Mouse (Mus musculus): ENCODE results near the gene Cmas. TPM values are rescaled to one million over a fixed set of nuclear protein-coding genes. Genes with fewer than 3 reads are reported as not detected.
A peak's percentile ranks its signal among the peaks of the same experiment; 100 is the strongest.

Gene Cmas
- polyA plus RNA-seq (2012; rRNA removed): 85.3 and 88.2 TPM in 2 replicates

DNA sequence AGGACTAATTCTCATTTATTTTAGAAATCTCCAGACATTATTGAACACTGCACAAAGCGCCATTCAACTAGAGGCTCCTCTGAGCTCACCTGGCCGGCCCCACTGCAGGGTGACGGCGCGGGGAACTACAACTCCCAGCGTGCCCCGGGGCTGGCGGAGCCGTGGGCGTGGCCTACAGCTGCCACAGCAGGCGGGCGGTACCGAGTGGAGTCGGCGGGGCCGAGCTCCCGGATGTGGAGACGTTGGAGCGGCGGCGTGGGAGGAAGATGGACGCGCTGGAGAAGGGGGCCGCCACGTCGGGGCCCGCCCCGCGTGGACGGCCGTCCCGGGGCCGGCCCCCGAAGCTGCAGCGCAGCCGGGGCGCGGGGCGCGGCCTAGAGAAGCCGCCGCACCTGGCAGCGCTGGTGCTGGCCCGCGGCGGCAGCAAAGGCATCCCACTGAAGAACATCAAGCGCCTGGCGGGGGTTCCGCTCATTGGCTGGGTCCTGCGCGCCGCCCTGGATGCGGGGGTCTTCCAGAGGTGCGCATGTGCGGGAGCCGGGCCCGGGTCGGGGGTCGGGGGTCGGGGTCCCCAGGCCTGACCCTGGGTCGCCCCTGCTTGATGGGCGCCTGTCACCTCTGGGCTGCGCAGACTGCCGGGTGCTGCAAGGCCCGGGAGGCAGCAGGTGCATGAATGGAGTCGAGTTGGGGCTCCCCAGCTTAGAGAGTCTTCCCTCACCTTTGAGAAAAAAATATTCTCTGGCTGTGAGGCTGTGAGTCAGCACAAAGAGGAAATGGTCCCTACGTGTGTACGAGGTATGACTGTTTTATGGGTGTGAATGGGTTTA, at the start of gene Cmas:
TSS of gene Cmas (plus strand) at position 180 of the 827 bp plus-strand sequence.
- peak; percentile 85 to 94 for DNase-seq (ENCODE audit: extremely low spot score in 1 of 2, low spot score in 1 of 2)

DNA sequence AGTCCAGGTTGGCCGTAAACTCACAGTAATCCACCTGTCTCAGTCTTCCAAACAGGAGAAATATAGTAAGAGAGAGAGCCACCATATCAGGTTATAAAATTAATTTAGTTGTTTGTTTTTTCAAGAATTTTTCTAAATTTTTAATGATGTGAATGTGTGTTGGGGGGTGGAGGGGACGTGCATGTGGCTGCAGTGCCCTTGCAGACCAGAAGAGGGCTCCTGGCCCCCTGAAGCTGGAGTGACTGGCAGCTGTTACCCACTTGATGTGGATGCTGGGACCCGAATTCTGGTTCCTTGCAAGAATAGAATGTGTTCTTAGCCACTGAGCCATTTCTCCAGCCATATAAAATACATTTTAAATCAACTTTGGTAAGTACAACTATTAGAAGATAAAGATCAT, 49.8 kb upstream of the Cmas start:
- DNase-seq (ENCODE audit: extremely low spot score in 1 of 2, low spot score in 1 of 2): no peak

DNA sequence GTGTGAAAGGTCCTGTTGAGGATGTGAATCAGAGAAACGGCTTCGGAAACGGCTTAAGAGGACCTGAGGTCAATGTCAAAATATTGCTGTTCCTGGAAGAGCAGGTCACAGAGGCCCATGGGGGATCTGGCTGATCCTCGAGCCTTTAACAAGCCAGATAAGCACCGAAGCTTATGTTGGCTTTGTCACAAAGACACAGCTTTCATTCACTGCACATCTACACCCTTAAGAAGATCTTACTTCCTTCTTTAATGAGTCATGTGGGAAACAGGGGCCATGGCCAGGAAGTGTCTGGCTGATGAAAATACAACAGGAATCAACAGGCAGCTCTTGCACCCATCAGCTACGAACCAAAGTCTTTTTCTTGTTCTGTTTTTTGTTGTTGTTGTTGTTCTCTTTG, 48.1 kb upstream of the Cmas start:
- no peak for DNase-seq (ENCODE audit: extremely low spot score in 1 of 2, low spot score in 1 of 2)

DNA sequence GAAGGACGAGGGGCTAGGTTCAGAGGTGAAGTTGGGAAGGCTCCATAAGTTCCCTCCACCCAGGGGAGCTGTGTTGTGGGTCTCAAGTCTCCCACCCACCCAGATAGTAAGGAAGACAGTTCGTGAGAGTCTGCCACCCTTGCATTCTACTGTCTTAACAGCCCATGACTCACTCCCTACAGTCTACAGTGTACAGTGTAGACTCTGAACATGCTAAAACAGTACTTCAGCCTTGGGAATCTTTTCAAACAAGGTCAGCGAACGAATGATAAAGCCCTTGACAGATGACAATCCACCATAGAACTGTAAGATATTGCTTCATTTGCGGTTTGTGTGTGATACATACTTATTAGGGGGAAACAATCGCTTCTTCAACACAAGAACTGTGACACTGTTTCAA, 45.8 kb upstream of the Cmas start:
- no peak for DNase-seq (ENCODE audit: extremely low spot score in 1 of 2, low spot score in 1 of 2)

DNA sequence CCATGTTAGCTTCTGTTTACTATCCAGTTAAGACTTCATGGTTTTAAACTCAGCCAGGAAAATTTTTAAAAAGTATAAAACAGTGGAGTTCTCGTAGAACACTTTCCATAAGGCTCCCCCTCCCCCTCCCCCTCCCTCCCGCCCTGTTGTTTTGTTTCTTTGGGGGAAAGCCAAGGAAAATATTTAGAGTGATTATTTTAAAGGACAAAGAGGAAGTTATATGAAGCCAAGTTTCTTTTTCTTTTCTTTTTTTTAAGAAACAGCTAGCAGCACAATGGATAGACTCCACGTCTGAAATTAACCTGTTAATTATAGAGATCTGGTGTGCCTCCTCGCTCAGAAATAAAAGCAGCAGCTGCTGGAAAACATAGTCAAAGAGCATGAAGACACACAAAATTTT, 45.4 kb upstream of the Cmas start:
- no peak for DNase-seq (ENCODE audit: extremely low spot score in 1 of 2, low spot score in 1 of 2)

DNA sequence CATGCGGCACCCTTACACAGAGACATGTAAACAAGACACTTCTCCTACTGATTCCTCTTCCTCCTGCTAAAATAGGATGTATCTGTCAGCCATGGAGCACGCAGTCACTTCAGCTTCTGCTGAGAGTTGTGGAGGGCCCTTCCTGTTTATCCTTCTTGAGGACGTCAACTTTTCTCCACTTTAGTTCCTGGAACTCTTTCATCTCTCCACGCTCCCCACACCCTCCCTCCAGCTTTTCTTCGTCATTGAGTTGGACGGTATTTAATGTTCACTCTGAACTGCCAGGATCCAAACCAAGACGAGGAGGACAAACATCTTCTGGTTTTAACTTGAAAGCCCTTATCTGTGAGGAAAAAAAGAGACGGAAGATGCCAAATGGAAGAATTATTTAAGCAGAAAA, 41.5 kb upstream of the Cmas start:
- DNase-seq (ENCODE audit: extremely low spot score in 1 of 2, low spot score in 1 of 2): no peak

DNA sequence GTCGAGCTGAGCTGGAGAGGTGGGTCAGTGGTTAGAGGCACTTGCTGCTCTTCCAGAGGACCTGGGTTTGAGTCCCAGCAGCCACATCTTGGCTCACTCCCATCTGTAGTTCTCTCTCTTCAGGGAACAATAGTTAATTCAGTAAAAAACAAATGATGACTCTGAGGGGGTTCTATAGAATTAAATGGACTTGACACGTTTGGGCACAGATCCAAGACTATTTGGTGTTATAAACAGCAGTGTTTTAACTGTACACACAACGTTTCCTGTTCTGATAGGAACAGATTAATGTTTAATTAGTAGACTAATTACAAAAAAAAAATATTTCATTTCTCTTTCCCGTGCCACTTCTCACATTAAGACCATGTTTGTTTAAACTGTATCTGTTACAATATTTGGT, 39.3 kb upstream of the Cmas start:
- no peak for DNase-seq (ENCODE audit: extremely low spot score in 1 of 2, low spot score in 1 of 2)

DNA sequence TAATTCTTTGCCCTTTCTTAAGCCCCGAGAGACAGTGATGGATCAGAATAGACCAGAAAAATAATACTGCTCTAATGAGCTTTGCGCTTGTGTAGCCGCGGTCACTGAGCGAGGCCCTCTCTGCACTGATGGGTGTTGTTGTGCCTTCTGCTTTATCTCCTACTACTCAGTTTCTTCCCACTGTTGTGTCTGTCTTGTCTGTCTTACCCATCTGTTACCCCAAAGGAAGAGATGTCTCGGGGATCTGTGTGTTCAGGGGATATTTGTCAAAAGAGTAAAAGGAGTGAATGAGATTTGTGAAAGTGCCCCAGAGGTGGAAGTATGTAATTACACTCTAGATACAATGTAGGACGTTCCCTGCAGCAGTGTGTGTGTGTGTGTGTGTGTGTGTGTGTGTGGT, 38.3 kb upstream of the Cmas start:
- DNase-seq (ENCODE audit: extremely low spot score in 1 of 2, low spot score in 1 of 2): no peak

DNA sequence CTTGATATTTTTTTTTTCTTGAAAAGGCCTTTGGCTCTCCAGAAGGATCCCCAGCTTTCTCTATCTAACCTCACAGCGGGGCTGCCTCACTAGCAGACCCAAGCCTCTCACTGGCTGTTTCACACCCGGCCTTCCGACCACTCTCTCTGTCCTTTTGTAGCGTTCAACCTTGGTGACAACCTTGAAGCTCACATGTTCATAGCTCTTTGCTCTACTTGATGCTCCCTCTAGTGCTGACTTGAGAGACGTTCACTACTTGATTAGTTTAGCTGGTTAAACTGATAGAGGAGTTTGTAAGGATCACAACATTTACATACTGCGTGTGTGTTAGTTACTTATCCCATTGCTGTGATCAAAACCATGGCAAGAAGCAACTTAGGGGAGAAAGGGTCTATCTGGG, 35.8 kb upstream of the Cmas start:
- no peak for DNase-seq (ENCODE audit: extremely low spot score in 1 of 2, low spot score in 1 of 2)

DNA sequence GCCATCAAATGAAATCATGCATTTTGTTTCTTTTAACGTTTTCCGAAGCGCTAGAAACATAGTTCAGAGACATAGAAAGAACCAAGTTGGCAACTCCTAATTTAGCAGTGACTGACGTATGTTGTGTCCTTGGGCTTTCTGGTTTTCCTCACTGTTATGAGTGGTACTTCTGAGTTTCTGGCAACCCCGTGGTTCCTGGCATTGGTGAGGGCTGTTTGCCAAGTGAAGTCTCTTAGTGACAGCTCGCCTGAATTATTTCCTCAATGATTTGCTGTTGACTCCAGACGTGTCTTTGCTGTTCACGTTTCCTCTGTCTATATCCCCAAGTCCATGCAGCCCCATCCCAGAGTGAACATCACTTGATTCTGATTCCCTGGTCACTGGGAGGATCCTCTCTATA, 34.8 kb upstream of the Cmas start:
- DNase-seq (ENCODE audit: extremely low spot score in 1 of 2, low spot score in 1 of 2): no peak

DNA sequence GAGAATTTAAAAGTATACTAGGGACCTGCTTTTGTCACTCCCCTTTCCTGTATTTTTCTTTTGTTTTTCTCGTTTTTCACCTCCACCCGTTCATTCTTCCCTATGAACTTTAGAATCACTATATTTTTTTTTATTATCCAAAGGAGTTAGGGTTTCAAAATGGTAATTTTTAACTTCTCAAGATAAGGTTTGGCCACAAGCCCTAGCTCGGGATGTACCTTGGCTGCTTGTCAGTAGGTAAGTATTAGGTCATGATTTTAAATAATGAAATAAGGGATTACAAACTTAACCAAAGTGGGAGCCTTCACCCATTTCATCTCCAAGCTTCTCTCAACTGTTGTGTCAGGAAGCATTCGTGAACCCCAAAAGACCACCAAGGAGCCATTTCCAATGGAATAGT, 30.5 kb upstream of the Cmas start:
- no peak for DNase-seq (ENCODE audit: extremely low spot score in 1 of 2, low spot score in 1 of 2)

DNA sequence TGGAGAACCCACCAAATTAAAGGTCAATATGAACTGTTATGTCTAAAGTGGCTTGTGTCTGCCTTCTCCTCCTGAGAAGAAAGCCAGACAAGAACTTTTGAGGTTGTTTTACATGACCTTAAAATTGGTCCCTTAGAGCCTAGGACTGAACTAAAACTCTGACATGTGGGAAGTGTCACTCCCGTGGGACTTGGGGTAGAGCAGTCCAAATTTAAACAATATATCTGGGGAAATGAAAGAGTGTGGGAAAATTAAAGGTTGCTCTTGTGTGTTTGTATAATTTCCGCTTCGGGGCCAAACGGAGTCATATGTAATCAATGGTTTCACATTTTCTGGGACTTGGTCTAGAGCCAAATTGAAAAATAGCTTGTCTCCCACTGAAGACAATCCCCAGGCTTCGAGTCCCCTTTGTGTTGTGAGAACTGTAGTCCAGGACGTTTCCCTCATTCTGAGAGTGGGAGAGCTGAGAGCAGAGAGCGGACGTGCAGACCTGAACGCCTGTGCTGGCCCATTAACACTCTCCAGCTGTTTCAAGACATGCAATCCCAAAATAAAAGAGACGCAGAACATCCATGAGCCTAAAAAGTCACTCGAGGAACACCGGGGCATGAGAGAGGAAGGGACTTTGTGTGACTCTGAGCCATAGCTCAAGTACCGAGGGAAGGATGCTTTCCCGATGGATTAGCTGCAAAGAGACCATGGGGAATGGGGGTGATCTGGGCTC, 23.8 kb upstream of the Cmas start:
- DNase-seq (ENCODE audit: extremely low spot score in 1 of 2, low spot score in 1 of 2): no peak

DNA sequence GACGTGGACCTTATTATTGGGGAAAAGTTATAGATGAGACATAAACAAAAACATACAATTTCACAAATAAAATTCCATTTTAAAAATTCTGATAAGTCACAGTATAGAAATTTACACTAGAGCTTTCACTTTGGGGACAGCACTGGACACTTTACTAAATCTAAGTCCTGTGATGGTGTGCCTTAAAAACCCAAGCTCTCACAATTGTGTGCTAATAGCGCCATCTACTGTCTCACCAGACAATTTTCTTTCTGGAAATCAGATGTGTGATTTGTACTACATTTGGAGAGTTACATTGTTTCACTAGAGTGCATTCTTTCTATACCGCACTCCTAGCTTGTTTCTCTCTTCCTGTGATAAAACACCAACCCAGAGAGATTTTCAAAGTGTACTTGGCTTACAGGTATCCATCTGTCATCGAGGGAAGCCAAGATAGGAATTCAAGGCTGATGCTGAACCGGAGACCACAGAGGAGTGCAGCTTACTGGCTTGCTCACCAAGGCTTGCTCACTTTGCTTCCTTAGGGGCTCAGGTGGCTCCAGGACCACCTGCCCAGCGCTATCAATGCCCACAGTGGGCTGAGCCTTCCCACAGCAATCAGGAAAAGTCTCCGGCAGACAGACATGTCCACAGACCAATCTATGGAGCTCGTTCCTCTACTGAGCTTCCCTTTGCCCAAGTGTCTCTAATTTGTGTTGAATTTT, 21.0 kb upstream of the Cmas start:
- peak in 1 of 2 experiments; percentile 78 for DNase-seq (ENCODE audit: extremely low spot score in 1 of 2, low spot score in 1 of 2)

DNA sequence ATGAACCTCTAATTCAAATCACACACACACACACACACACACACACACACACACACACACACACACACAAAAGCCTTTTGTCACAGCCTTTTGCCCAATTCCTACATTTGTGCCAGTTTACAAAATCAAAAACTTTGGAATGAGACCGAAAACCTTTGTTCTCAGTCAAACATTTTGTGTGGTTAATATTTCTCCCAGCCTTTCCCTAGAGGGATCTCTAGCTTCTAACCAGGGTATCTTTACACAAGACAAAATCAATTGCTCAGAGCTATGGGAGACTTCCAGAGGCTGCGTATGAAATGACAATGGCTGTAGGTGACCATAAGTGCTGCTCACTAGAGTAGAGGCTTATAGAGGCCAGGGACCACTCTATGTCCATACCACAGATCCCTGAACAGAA, 18.3 kb upstream of the Cmas start:
- DNase-seq (ENCODE audit: extremely low spot score in 1 of 2, low spot score in 1 of 2): no peak

DNA sequence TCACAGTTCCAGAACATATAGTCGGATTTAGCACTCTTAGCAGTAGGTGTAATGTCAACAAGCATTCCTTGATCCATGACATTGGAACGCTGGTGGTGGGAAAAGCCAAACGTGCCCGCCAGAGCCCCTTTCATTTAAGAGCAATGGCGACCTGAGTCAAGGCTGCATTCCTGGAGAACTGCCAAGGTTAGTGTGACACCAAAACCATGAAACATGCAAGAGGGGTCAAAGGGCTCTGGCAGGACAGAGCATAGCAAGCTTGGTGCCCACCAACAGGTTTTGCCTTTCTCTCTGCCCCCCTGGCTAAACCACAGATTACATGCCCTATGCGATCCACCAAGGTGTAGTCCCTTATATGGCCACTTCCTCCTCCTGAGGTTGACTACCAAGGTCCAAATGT, 17.8 kb upstream of the Cmas start:
- no peak for DNase-seq (ENCODE audit: extremely low spot score in 1 of 2, low spot score in 1 of 2)

DNA sequence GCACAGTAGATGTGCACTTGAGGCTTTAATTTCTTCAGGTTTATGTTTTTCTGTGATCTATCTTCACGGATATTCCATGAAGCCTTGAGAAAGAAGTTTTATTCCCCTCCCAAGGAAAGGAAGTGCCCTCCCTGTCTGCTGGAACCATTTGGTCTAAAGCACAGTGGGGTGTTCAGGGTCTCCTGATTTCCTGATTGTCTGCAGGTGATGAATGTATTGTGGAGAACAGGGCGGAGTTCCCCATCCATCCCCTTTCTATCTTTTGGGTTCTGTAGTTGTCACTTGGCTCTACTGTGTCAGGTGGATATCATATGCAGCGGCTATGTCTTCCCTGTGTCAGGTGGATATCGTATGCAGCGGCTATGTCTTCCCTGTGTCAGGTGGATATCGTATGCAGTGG, 14.7 kb upstream of the Cmas start:
- DNase-seq (ENCODE audit: extremely low spot score in 1 of 2, low spot score in 1 of 2): no peak

DNA sequence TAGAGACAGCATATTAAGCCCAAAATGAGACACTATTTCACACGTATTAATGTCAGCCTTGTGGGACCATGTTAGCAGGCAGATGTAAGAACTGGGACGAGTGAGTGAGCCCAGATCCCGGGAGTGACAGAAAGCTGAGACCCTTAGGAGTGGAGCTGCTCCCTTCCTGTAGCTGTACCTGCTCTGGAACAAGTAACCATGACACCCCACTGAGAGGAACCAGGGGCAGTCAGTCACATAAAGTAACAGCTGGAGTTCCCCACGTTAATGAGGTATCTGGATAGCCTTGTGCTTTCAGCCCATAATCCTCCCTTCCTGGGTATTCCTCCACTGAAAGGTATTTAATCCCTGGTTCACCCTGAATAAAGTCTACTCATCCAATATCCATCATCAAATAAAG, 13.3 kb upstream of the Cmas start:
- DNase-seq (ENCODE audit: extremely low spot score in 1 of 2, low spot score in 1 of 2): no peak

DNA sequence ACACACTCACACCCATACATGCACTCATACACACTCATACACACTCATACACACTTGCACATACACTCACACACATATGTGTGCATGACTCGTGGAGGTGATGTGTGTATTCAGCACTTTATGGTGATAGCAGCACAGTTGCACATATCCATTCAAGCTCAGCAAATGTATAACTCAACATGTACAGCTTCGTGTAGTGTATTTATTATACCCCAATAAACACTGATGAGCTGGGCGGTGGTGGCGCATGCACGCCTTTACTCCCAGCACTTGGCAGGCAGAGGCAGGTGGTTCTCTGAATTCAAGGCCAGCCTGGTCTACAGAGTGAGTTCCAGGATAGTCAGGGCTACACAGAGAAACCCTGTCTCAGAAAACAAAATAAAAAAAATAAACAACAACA, 11.0 kb upstream of the Cmas start:
- DNase-seq (ENCODE audit: extremely low spot score in 1 of 2, low spot score in 1 of 2): no peak

DNA sequence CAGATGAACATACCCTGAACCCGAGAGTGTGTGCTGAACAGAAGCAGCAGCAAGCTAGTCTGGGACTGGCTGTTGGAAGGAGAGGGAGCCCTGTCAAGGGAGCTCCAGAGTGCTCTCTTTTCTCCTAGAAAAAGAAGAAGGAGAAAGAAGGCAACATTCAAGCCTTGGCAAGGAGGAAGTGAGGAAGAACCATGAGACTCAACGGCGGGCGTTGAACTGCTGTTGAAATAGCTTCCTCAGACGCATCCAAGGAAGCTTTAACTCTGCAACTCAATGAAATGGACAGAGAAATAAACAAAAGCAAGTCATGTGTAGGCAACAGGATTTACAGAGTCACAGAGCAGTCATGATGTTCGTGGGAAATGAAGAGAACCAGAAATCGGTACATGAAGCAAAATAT, 9.7 kb upstream of the Cmas start:
- DNase-seq (ENCODE audit: extremely low spot score in 1 of 2, low spot score in 1 of 2): no peak

DNA sequence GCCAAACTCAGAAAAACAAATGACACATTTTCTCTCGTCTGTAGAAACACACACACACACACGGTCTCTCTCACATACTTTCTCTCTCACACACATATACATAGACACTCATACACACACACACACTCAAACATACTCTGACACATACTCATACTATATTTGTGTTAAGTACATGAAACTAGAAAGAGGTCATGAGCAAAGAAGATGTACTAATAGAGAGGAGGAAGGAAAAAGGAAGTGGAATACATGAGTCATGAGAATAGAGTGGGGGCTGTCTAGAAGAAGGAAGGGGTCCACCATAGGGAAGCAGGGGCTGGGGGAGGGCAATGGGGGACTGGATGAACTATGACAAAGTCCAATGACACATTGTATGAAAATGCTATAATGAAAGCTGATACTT, 9.3 kb upstream of the Cmas start:
- no peak for DNase-seq (ENCODE audit: extremely low spot score in 1 of 2, low spot score in 1 of 2)

DNA sequence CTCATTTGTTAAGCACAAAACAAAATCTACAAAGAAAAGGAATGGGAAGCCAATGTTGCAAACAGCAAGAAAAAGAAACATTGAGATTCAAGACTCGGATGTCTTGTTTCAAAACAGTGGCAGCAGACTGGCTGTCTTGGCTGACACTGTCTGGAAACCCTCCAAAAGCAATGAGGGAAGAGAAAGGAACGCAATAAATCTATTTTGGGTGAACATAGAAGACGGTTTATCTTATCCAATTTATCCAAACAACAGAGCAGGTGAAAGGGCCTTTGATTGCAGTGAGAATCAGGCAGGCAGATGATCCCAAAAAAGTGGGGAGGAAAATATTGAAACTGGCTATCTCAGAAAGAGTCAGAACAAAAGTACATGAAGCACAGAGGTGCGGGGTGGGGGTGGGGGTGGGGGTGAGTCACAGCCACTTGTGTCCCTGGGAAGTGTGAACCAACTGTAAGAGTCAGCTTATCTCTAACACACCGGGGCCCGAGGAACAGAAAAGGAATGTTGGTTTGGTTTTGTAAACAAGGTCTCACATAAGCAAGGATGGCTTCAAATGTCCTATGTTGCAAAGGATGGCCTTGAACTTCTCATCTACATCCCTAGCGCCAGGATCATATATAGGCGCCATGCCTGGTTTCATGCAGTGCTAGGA, 8.3 kb upstream of the Cmas start:
- DNase-seq (ENCODE audit: extremely low spot score in 1 of 2, low spot score in 1 of 2): no peak
